Mouse (Mus musculus) layer of hippocampus, postnatal 14 days (tissue): ENCODE measurements around the gene Myf5. TPM values are rescaled to one million over a fixed set of nuclear protein-coding genes. Genes with fewer than 3 reads are reported as not detected.

Experiments
- DNase-seq, 2 experiments: peaks; one replicate each; pipeline ENCODE4 v3.0.0; 2021 to 2022; ENCODE audit warnings: low spot score in 2 of 2, mixed read lengths in 1 of 2
- microRNA-seq, 2 experiments: library from miRNA; unstranded; fragments of <30 nt; microRNA quantifications; one replicate each; pipeline ENCODE4 v1.2.0; 2021
- total RNA-seq, 2 experiments: library from RNA; stranded (reverse); gene quantifications; 2 replicates each; pipeline ENCODE4 v1.2.3; 2021

The Myf5 gene
- total RNA-seq, 2 experiments from 2014 or later = not detected

DNA sequence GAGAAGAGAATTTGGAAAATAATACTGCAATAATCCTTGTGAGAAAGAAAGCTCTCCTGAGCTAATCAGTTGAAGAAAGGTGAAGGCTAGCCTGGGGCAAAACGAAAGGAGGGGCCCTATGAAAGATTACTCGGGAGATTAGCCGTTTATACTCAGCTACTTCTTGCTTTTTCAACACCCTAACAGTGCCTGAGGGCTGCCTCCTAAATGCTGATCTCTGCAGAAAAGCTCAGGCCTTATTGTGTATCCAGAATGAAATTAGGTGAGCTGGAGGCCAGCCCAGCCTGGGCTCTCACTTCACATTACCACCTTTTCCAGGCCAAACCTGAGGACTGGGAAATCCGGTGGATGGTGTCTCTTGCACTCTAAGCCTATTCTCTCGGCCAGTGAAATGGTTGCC is 49.0 kb downstream of the Myf5 start:
- DNase-seq = no peak

Small RNAs within 50 kb of the gene (microRNA-seq; reads per million reads assigned to microRNA genes)
- gene Gm44403 = 0 reads per million in 2 experiments

Other genes with a start within 250 kb of the Myf5 start
- gene Lin7a, start 214.4 kb downstream of the Myf5 start, total RNA-seq = 10 to 100 TPM; 44.8 to 45.7 TPM
- not detected for gene Myf6, start 8.6 kb upstream of the Myf5 start, total RNA-seq
- gene Ptprq, start 233.9 kb upstream of the Myf5 start, total RNA-seq = under 1 TPM; 0.23 to 0.24 TPM